Mouse (Mus musculus) bone marrow, adult 2 months (tissue): ENCODE data around the gene Tuft1.

Experiments used
- CTCF ChIP-seq: fragments of 200-500 bp; IDR thresholded peaks from 2 replicates; pipeline ENCODE4 v1.5.1; 2011; ENCODE audit warnings: low read length, control low read depth; ENCODE audit not compliant: control insufficient read depth, insufficient read depth
- POLR2A ChIP-seq: fragments of 200-500 bp; IDR thresholded peaks from 2 replicates; pipeline ENCODE4 v1.6.1; 2011; ENCODE audit warnings: low read depth, mild to moderate bottlenecking, control low read depth, low read length, borderline replicate concordance; ENCODE audit not compliant: control insufficient read depth

DNA sequence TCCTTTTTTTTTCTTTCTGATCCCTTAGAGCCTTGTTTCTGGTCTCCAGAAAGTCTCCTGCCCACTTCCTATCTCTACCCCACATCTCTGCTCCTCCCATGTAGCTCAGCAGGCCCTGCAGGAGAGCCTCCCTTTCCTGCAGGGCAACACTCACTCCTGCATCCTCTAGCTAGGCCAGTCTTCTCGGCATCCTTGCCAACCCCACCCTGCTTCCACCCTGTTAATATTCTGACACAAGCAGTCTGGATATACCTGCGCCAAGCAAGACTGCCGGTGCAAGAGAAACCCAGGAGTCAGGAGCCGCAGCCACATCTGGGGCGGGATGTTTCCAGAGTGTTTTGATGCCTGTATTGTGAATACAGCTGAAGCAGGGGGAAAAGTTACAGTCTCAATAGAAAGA is 46.8 kb downstream of the Tuft1 start:
- TF ChIP-seq POLR2A (no peak), CTCF (no peak)
